Mouse (Mus musculus) erythroblast, adult 5-6 weeks (primary cell): ENCODE results near the gene Prr12. TPM values are rescaled to one million over a fixed set of nuclear protein-coding genes. Genes with fewer than 3 reads are reported as not detected.
A peak's percentile ranks its signal among the peaks of the same experiment; 100 is the strongest.

Experiments
- ATAC-seq: replicated peaks from 2 replicates; pipeline ENCODE4 v1.8.0; 2016; ENCODE audit warnings: moderate number of reproducible peaks, mild to moderate bottlenecking, moderate TSS enrichment, inconsistent platforms; ENCODE audit not compliant: poor library complexity, low FRiP score, severe bottlenecking
- total RNA-seq, 2 experiments: library from RNA; stranded (forward) in 1 of 2; stranded (reverse) in 1 of 2; fragments of 150-400 nt in 1 of 2; fragments of 200-764, 138-1000 nt in 1 of 2; gene quantifications; 2 replicates each; pipeline versions ENCODE4 v1.2.3 to v1.2.4; 2015 to 2017; ENCODE audit warnings: low replicate concordance in 2 of 2

The Prr12 gene
- total RNA-seq, 2 experiments from 2014 or later, result 0.60 to 3.3 TPM

DNA sequence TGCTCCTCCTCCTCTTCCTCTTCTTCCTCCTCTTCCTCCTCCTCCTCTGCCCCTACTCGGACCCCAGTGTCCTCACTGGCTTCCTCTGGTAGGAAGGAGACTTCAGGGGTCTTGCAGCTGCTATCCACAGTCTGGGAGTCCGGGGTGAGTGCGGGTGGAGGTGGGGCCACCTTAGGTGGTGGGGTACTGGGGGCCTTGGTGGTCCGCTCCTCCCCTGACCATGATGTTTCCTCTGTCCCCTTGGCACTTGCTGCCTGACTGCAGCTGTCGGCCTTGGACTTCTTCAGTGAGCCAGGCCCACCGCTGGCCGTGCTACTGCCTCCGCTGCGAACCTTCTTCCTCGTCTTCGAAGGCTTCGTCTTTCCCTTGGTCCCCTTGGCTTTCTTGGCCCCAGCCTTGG lies 46.2 kb downstream of the Prr12 start:
- ATAC-seq, result no peak

DNA sequence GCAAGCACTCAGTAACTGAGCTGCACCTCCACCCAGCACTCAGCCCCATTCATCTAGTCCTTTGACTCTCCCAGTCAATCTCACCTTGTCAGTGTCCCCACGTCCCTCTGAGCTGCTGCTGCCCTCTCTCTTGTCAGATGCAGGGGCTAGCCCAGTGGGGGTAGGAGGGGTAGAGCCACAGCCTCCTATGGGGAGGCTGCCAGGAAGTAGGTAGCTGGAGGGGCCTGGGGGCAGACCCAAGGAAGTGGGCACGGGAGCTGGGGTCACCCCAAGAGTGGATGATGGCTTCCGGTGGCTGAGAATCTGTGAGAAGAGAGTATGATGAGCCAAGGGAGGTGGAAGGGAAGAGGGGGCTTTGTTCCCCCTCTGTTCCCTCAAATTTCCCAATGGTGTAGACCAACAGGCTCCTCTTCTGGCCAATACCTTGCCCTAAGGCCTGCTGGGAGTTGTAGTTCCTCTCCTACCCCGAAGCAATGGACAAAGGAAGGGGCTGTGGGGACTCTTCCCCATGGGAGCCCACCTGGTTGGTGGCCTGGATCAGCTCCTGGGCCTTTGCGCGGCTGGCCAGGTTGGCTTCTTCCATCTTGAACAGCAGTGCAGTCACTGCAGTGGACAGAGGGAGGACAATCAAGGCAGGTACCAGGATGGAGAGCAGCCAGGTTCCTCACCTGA lies 47.2 kb downstream of the Prr12 start:
- ATAC-seq, result no peak

GRCm38 (mm10) chr7:45004546-45004945 lies 48.1 kb downstream of the Prr12 start:
- no peak for ATAC-seq

DNA sequence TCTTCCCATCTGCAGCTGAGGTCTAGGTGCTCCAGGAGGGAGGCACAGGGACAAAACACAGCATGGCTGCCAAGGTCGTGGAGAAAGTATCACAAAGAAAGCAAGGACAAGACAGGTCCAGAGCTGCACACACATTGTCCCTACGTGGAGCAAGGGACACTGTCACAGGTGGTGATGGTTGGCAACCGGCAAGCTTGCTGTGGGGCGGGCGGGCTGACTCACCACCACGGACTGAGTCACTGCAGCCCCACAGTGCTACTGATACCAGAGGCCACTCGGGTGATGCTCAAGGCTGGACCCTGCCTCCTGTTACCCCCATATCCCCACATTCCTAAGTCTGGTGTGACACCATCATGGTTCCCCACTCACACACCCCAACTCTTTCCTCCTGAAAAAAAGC lies 50.2 kb downstream of the Prr12 start:
- ATAC-seq, result no peak

- no peak for ATAC-seq
Observed at GRCm38 (mm10) chr7:45000539-45001114, 52.1 kb downstream of the Prr12 start.

DNA sequence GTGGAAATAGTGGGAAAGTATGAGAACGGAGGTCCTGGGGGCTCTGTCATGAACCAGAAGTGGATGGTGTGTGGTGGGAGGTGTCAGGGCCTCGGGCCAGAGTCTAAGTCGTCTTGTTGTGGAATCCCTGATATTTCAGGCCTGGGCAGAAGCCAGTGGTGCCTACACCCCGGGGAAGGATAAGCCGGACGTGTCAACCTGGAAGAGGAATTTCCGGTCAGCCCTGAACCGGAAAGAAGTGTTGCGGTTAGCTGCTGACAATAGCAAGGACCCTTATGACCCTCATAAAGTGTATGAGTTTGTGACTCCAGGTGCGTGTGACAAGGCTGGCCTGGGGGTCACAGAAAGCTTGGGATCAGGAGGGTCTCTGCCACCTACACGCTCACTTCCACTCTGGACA lies 52.9 kb downstream of the Prr12 start:
- ATAC-seq, result no peak

DNA sequence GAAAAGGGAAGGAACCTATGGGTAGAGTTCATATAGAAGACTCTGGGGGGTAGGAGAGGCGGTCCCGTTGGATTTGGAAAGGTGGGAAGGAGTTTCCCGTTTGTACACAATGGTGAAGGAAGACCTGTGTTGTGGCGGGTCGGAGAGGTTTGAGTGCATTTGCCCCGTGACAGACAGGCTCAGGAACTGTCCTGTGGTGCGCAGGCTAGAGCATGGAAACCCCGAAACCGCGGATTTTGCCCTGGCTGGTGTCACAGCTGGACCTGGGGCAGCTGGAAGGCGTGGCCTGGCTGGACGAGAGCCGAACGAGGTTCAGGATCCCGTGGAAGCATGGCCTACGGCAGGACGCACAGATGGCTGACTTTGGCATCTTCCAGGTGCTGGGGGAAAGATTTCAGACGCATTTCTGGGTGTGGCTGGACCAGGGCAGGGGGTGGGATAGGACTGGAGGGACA lies 54.2 kb downstream of the Prr12 start, which contains the start of gene Bcl2l12:
Gene Bcl2l12, minus strand, starts transcription at position 212 of the 455 bp plus-strand sequence.
- peak; percentile 42 for ATAC-seq

- ATAC-seq, result no peak
Observed at GRCm38 (mm10) chr7:44997940-44998428, 54.7 kb downstream of the Prr12 start.

DNA sequence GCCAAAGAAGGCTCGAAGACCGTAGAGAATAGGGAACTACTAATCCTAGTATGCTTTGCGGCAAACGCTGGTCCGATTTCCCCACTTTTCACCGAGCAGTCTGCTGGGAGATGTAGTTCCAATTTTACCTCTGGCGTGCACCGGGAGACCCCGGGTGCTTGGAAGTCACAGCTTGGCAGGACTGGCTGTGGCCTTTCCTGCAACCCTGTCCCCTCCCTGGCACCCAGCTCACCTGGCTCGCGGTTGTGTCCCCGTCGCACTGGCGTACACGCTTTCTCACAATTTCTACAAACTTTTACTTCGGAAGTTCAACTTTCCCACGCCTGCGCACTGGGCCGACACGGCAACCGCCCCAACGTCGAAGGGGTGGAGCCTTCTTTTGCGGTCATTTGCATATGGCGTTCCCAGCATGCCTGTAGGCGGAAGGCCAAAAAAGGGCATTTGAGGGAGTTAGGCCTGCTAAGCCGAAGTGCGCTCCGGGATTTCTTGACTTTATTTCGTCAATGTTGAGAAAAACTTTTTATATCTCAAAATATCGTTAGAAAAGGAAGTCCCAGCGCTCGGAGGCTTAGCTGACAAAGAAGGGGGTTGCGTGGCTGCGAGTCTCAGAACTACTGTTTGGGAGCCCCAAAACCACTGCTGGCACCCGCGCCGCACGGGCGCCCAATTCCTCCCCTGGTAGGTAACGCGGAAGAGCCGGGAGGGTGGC lies 55.3 kb downstream of the Prr12 start, which contains the start of gene Irf3:
Gene Irf3, plus strand, starts transcription at position 418 of the 709 bp plus-strand sequence.
- peak; percentile 89 for ATAC-seq

- 0 out of 2 replicates have a peak, but pooled peaks have one; percentile 4 for ATAC-seq
Observed at GRCm38 (mm10) chr7:44996672-44997071, 56.0 kb downstream of the Prr12 start.

GRCm38 (mm10) chr7:44986879-44987718 lies 65.6 kb downstream of the Prr12 start:
- peak; percentile 25 for ATAC-seq

DNA sequence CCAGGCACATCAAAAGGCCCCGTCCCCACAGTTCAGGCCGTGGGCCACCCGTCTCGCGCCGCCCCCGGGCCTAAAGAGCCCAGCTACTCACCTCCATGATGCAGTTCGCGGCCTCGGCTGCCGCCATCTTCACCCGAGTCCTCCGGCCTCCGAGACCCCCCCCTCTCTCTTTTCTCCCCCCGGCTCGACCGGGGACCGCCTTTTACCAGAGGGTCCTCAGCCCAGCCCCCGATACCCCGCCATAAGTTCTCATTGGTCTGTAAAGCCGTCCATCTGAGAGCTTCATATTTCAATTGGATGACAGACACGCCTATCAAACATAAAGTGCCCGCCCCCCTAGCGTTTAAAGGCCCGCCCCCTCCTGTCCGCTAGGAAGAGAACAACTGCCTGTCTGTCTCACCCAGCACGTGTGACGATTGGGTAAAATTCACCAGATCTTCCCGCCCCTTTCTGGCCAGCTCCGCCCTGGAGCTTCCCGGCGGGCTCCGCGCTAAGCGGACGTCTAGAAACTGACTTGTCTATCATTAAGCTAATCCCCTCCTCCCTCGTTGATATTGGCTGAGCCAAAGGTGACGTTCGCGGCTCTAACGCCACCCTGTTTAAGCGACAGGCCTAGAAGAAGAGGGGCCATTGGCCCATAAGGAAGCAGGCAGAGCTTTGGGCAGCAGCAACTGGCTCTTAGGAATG lies 66.3 kb downstream of the Prr12 start, which contains the start of gene Prmt1:
Gene Prmt1, minus strand, starts transcription at position 377 of the 687 bp plus-strand sequence.
- ATAC-seq, result peak; percentile 89

GRCm38 (mm10) chr7:44985595-44986191 lies 67.0 kb downstream of the Prr12 start:
- no peak for ATAC-seq

GRCm38 (mm10) chr7:44984833-44985164 lies 67.9 kb downstream of the Prr12 start:
- ATAC-seq, result no peak

DNA sequence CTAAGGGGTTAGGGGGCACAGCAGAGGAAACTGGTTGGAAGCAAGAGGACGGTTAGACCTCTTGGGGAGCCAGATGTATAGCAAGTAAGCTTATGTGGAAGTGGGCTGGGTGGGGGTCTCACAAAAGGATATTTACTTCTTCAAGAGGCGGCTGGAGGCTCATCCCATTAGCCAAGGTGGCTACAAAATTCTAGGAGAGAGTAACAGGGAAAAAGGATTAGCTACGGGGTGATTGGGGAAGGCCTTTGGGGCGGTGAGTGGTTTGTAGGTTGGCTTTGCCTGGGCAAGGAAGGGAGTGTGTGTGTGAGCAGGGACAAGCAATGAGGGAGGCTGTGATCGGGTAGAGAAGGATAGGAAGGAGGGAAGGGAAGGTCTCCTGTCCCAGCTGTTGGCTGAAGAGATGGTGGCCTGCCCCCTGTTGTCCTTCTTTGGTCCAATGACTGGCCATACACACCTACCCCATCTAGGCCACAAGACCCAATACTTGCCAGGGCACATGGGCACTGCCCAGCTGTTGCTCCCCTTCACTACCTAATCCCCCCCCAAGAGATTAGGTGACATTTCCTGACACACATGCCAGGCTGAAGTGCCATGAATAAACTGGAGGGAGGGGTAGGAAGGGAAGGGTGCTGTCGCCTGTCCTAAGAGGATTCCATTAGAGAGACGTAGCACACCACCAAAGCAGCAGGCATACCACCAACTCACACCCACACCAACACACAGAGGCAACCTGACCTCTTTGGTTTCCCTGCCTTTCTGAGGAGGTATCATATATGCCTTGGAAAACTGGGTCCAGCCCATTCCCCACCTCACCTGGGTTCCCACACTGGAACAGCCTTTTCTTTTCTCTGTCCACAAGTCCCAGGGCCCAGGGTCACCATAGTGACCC lies 68.5 kb downstream of the Prr12 start:
- ATAC-seq, result no peak

DNA sequence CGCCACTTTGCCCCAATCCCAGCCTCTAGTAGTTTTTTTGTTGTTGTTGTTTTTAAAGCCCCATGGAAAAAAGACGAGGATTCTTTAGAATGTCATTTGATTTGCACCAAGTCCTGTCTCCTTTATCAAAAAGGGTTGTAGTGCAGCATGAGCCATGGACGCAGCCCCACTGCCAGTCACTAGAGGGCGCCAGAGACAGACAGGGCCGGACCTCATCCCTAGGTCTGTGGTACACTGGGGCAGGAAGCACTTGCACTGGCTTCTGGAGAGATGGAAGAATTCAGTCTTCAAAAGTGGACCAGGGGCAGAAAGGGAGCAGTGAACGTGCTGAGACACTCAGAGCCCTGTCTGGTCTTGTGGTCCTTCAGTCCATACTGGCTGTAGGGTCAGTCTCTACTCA lies 69.6 kb downstream of the Prr12 start:
- peak; percentile 50 for ATAC-seq

DNA sequence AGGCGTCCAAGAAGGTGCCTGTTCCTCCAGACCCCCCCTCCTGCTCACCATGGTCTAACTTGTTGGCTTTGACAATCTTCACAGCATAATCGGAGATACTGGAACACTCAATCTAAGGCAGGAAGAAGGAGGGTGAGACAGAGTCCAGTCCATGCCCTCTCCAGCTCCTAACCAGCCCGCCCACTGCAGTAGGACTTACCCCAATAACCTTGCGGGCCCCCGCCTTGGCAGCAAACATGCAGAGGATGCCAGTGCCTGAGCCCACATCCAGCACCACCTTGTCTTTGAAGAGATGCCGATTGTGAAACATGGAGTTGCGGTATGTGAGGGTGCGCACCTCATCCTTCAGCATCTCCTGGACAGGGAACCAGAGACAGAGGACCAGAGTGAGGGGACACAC lies 71.1 kb downstream of the Prr12 start:
- no peak for ATAC-seq

DNA sequence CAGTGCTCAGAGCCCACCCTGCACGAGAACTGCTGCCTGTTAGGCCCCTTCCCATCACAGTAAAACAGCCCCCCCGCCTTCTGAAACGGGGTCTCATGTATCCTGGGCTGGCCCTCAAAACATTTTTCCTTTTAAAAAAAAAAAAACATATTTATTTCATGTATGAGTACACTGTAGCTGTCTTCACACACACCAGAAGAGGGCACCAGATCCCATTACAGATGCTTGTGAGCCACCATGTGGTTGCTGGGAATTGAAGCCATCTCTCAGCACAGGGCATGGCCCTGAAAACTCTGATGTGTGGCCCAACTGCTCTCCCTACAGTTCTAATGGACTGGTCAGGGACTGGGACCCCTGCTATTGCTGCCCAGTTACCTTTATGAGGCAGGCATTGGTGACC lies 74.4 kb downstream of the Prr12 start:
- no peak for ATAC-seq
